Comparison of ENCODE assay signal across 16 mouse cellular contexts in the genomic region with DNA sequence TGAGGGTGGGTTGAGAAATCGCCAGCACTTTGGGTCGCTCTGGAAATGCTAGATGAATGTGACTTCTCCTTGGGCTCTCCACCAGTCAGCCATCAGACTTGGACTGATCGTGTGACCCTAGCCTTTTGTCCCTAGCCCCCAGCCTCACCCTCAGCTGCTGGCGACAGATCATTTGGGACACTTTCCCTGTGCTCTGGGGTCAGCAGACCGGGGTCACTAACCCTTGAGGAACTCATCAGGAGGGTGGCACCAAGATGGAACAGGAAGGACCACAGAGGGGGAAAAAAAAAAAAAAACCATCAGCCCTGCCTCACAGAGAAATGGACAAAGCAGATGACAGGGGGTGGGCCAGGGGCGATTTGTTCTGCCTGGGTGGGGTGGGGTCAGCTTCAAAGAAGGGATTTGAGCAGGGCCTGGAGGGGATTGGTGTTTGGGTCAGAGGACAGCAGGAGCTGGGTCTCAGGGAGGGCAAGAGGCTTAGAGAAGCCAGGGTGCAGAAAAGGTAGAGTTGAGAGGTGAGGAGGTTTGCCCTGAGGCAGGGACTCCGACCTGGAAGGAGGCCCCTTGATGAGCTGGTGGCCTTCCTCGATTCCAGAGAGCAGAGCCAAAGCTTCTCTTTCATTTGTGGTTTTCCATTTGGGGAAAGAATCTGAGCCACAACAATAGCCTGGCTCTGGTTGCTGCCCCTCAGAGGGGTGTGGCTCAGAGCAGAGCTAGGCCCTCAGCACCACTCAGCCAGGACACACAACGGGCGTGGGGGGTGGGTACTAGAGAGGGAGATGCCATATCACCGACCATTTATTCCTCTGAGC. TPM values are rescaled to one million over a fixed set of nuclear protein-coding genes. Genes with fewer than 3 reads are reported as not detected.
DNase-seq lines count a peak whose midpoint lies in the region; ATAC-seq and TF ChIP-seq lines count a peak whose summit lies in the region.
"Had no signal": no experiment of that assay in that cellular context is flagged by ENCODE, and none has a peak within 500 bp of the region (broad histone marks: within the 10 kb centered on the region; RNA-seq: fewer than 3 reads in every experiment).

No protein-coding gene starts in this region.

- peak overlapping the region; percentile 75 for H3K27ac ChIP-seq in heart, adult 2 months
- H3K27ac ChIP-seq in lung, embryonic 14.5 days (ENCODE audit: low read depth) = peak overlapping the region; percentile 48; the same call in 1 of the 2 replicates
- H3K27ac ChIP-seq: forebrain, embryonic 13.5 days; left cerebral cortex, adult 2 months had no signal

- H3K4me2 ChIP-seq in lung, embryonic 14.5 days = peak overlapping the region; percentile 16; the same call in 1 of the 2 replicates
- peak overlapping the region; percentile 34 for H3K4me2 ChIP-seq in myocyte (ENCODE audit: low read depth)
- H3K4me2 ChIP-seq: forebrain, embryonic 13.5 days had no signal

- H3ac ChIP-seq in myocyte (ENCODE audit: control insufficient read depth, insufficient read length) = no peak overlapping the region

- H3K4me1 ChIP-seq in heart, adult 2 months (ENCODE audit: control insufficient read depth, insufficient read depth, low read length) = peaks cover 7% of the 10 kb centered on the region
- H3K4me1 ChIP-seq in lung, embryonic 14.5 days (ENCODE audit: insufficient read depth) = 0 out of 2 replicates have a peak, but pooled peaks cover 4% of the 10 kb centered on the region

- no peak for TF ChIP-seq CTCF in heart, adult 2 months (IDR thresholded peaks at IDR 0.05)
- TF ChIP-seq CTCF in lung, embryonic 14.5 days (IDR thresholded peaks at IDR 0.05; ENCODE audit: low read depth) = no peak

- H3K27me3 ChIP-seq in heart, adult 2 months (ENCODE audit: control insufficient read depth, insufficient read depth, low read length) = no peaks in the 10 kb centered on the region
- H3K27me3 ChIP-seq in lung, embryonic 14.5 days (ENCODE audit: insufficient read depth, low read length) = peaks cover 15% of the 10 kb centered on the region
- H3K27me3 ChIP-seq in myocyte (ENCODE audit: control insufficient read depth, insufficient read depth, insufficient read length) = peaks cover 28% of the 10 kb centered on the region

- no peaks in the 10 kb centered on the region for H3K9me3 ChIP-seq in lung, embryonic 14.5 days (ENCODE audit: low read depth, low read length)
- H3K9me3 ChIP-seq: forebrain, embryonic 13.5 days had no signal

- WGBS in heart, adult 2 months = 38% methylated on average over 11 of the region's 11 CpGs
- 33% methylated on average over 11 of the region's 11 CpGs for WGBS in lung, embryonic 14.5 days

- H3K9ac ChIP-seq in heart, adult 2 months (ENCODE audit: low read depth, low read length) = no peak overlapping the region
- H3K9ac ChIP-seq in lung, embryonic 14.5 days = no peak overlapping the region
- H3K9ac ChIP-seq: forebrain, embryonic 13.5 days had no signal

- H3K36me3 ChIP-seq in heart, adult 2 months (ENCODE audit: control insufficient read depth, insufficient read depth, low read length) = no peaks in the 10 kb centered on the region
- H3K36me3 ChIP-seq in lung, embryonic 14.5 days (ENCODE audit: insufficient read depth) = no peaks in the 10 kb centered on the region
- H3K36me3 ChIP-seq in myocyte (ENCODE audit: control insufficient read depth, insufficient read depth) = no peaks in the 10 kb centered on the region

- 0 out of 2 replicates have a peak, but pooled peaks have one; percentile 20 for TF ChIP-seq POLR2A in heart, adult 2 months (IDR thresholded peaks at IDR 0.05; ENCODE audit: insufficient read depth, low read depth, low read length)
- no peak for TF ChIP-seq POLR2A in myocyte (IDR thresholded peaks at IDR 0.05; ENCODE audit: insufficient read length, low read depth)

- DNase-seq in heart, adult 2 months = peak; percentile 26 to 38
- no peak for DNase-seq in heart, postnatal 4 days
- DNase-seq in lung, embryonic 14.5 days = no peak
- no peak for DNase-seq in lung, postnatal 25 days (ENCODE audit: low spot score)
- DNase-seq in embryo, embryonic 11 days = peak; percentile 56
- DNase-seq in thymus, postnatal 0 days (ENCODE audit: low spot score) = no peak
- no peak for DNase-seq in adipocyte (ENCODE audit: low spot score)
- DNase-seq: B cell, adult 2 months; cerebellum, postnatal 14 days; right cerebral cortex, adult 18-20 months had no signal

- no peak overlapping the region for H3K4me3 ChIP-seq in heart, adult 2 months
- H3K4me3 ChIP-seq in lung, embryonic 14.5 days (ENCODE audit: low read depth, low read length) = no peak overlapping the region
- no peak overlapping the region for H3K4me3 ChIP-seq in myocyte
- H3K4me3 ChIP-seq: forebrain, embryonic 13.5 days; left cerebral cortex, adult 2 months had no signal

- H3K79me2 ChIP-seq in heart, adult 2 months (replicated peaks; ENCODE audit: control insufficient read depth, insufficient read depth, low read length) = no peaks in the 10 kb centered on the region
- H3K79me2 ChIP-seq in myocyte (ENCODE audit: control insufficient read depth, insufficient read depth) = no peaks in the 10 kb centered on the region

- ATAC-seq in lung, embryonic 14.5 days (ENCODE audit: insufficient read depth) = 0 out of 2 replicates have a peak, but pooled peaks have one; percentile 26
- ATAC-seq: forebrain, embryonic 13.5 days had no signal

- TF ChIP-seq EP300 in heart, adult 2 months (IDR thresholded peaks at IDR 0.05; ENCODE audit: insufficient read depth, low read depth, low read length) = no peak

- intact Hi-C loops in heart, adult 2 months (cut with DNase I) = no loop called here

TF ChIP-seq in myocyte, 11 proteins besides CTCF, POLR2A, EP300 and RAD21:
- TF ChIP-seq USF1 (IDR thresholded peaks at IDR 0.05; ENCODE audit: low read depth) = no peak
- no peak for TF ChIP-seq MYOD1 (IDR thresholded peaks at IDR 0.05; ENCODE audit: control insufficient read depth in 1 of 3, insufficient read length in 2 of 3, low read depth in 2 of 3)
- TF ChIP-seq POLR2AphosphoS2 (IDR thresholded peaks at IDR 0.05; ENCODE audit: insufficient read length, low read depth) = no peak
- no peak for TF ChIP-seq TCF12 (IDR thresholded peaks at IDR 0.05; ENCODE audit: insufficient read depth, poor library complexity, severe bottlenecking)
- no peak for TF ChIP-seq CEBPB (IDR thresholded peaks at IDR 0.05; ENCODE audit: insufficient read depth, poor library complexity, severe bottlenecking)
- TF ChIP-seq MAX (IDR thresholded peaks at IDR 0.05; ENCODE audit: low read depth) = no peak
- TF ChIP-seq E2F4 (IDR thresholded peaks at IDR 0.05; ENCODE audit: insufficient read depth) = no peak
- TF ChIP-seq TCF3 (IDR thresholded peaks at IDR 0.05; ENCODE audit: insufficient read length, low read depth) = no peak
- TF ChIP-seq SRF (IDR thresholded peaks at IDR 0.05; ENCODE audit: control insufficient read depth, insufficient read length, low read depth) = no peak
TF ChIP-seq in myocyte: peak in this region for 0.

RNA-seq across cellular contexts. Expression of gene Grrp1, which starts 3.5 kb away (rescaled TPM):
- total RNA-seq in heart, adult 2 months (2021) = 1 to 10 TPM; 5.2 to 5.7 TPM
- polyA plus RNA-seq in heart, adult 2 months (2012; rRNA removed) = 10.0 and 11.0 TPM in 2 replicates
- total RNA-seq in heart, postnatal 4 days (2021) = 10 to 100 TPM in 1 of 2 experiments, 1 to 10 TPM in 1; 8.9 to 10.3 TPM
- 10.2 and 11.6 TPM in 2 replicates for polyA plus RNA-seq in lung, embryonic 14.5 days (2014; fragmentation: Nextera tagmentation; extraction: Ambion mirVana)
- 0.17 TPM for polyA plus RNA-seq in myocyte (2012; fragmentation: generic; extraction: Trizol)
- polyA plus RNA-seq in thymus, postnatal 0 days (2015; fragmentation: Nextera tagmentation; extraction: Ambion mirVana) = 3.5 and 4.4 TPM in 2 replicates

RNA-seq across cellular contexts. Expression of gene Gm30191, which starts 10.7 kb away (rescaled TPM):
- not detected for total RNA-seq in heart, adult 2 months (2021)
- not detected in 2 replicates for polyA plus RNA-seq in heart, adult 2 months (2012; rRNA removed)
- total RNA-seq in heart, postnatal 4 days (2021) = not detected
- polyA plus RNA-seq in lung, embryonic 14.5 days (2014; fragmentation: Nextera tagmentation; extraction: Ambion mirVana) = not detected in 2 replicates
- polyA plus RNA-seq in myocyte (2012; fragmentation: generic; extraction: Trizol) = not detected
- 0.22 TPM in 1 of 2 replicates, not detected in the other for polyA plus RNA-seq in thymus, postnatal 0 days (2015; fragmentation: Nextera tagmentation; extraction: Ambion mirVana)
- total RNA-seq: gastrocnemius, postnatal 4 days; left cerebral cortex, adult 2 months had no signal
- polyA plus RNA-seq: forebrain, embryonic 13.5 days; intestine, embryonic 16.5 days; liver, embryonic 16.5 days had no signal

RNA-seq across cellular contexts. Expression of gene Zfp593, which starts 12.0 kb away (rescaled TPM):
- total RNA-seq in heart, adult 2 months (2021) = 1 to 10 TPM; 3.3 to 4.3 TPM
- 2.8 and 2.9 TPM in 2 replicates for polyA plus RNA-seq in heart, adult 2 months (2012; rRNA removed)
- total RNA-seq in heart, postnatal 4 days (2021) = 1 to 10 TPM; 5.8 TPM
- 16.4 and 17.5 TPM in 2 replicates for polyA plus RNA-seq in lung, embryonic 14.5 days (2014; fragmentation: Nextera tagmentation; extraction: Ambion mirVana)
- polyA plus RNA-seq in myocyte (2012; fragmentation: generic; extraction: Trizol) = 15.7 TPM
- polyA plus RNA-seq in thymus, postnatal 0 days (2015; fragmentation: Nextera tagmentation; extraction: Ambion mirVana) = 27.4 and 28.3 TPM in 2 replicates

RNA-seq across cellular contexts. Expression of gene E130218I03Rik, which starts 13.9 kb away (rescaled TPM):
- not detected for total RNA-seq in heart, adult 2 months (2021)
- not detected in 2 replicates for polyA plus RNA-seq in heart, adult 2 months (2012; rRNA removed)
- total RNA-seq in heart, postnatal 4 days (2021) = not detected
- 0.29 and 0.41 TPM in 2 replicates for polyA plus RNA-seq in lung, embryonic 14.5 days (2014; fragmentation: Nextera tagmentation; extraction: Ambion mirVana)
- polyA plus RNA-seq in myocyte (2012; fragmentation: generic; extraction: Trizol) = 0.43 TPM
- polyA plus RNA-seq in thymus, postnatal 0 days (2015; fragmentation: Nextera tagmentation; extraction: Ambion mirVana) = 0.54 and 0.69 TPM in 2 replicates
- total RNA-seq: gastrocnemius, postnatal 4 days; left cerebral cortex, adult 2 months had no signal

RNA-seq across cellular contexts. Expression of gene Cnksr1, which starts 19.2 kb away (rescaled TPM):
- 1 to 10 TPM; 4.1 to 6.7 TPM for total RNA-seq in heart, adult 2 months (2021)
- polyA plus RNA-seq in heart, adult 2 months (2012; rRNA removed) = 3.3 and 4.4 TPM in 2 replicates
- 1 to 10 TPM; 1.6 to 2.0 TPM for total RNA-seq in heart, postnatal 4 days (2021)
- polyA plus RNA-seq in lung, embryonic 14.5 days (2014; fragmentation: Nextera tagmentation; extraction: Ambion mirVana) = 6.2 TPM in 2 replicates
- polyA plus RNA-seq in myocyte (2012; fragmentation: generic; extraction: Trizol) = 0.29 TPM
- 2.2 and 2.5 TPM in 2 replicates for polyA plus RNA-seq in thymus, postnatal 0 days (2015; fragmentation: Nextera tagmentation; extraction: Ambion mirVana)
- polyA plus RNA-seq: forebrain, embryonic 13.5 days had no signal

Comparison
In these comparisons a context has a peak if more than half of its experiments do, and no peak if none do; other contexts are left out.
1. DNase-seq: peak in heart, adult 2 months (2 of 2) and embryo, embryonic 11 days (single experiment); none in heart, postnatal 4 days (single experiment), lung, embryonic 14.5 days (single experiment), lung, postnatal 25 days (single experiment), thymus, postnatal 0 days (single experiment) and adipocyte (single experiment).